Mouse (Mus musculus) hindbrain, embryonic 12.5 days (tissue): Measurements from ENCODE around the gene Klrc1. TPM values are rescaled to one million over a fixed set of nuclear protein-coding genes. Genes with fewer than 3 reads are reported as not detected.
"Not testable (repeated sequence)": the region's sequence is repeated elsewhere in the genome, so short reads cannot be mapped to it uniquely, and the experiment has no call there.

Experiments used
- ATAC-seq: fragments of 200-750 bp; cut with Nextera tagmentation; 2 replicates; pipeline ENCODE4 v1.8.0; 2017; ENCODE audit warnings: moderate TSS enrichment; ENCODE audit not compliant: low FRiP score
- H3K27ac ChIP-seq: fragments of 300-500 bp; sonication (generic); 2 replicates; pipeline ENCODE4 v1.5.1; 2016; ENCODE audit warnings: mild to moderate bottlenecking
- H3K27me3 ChIP-seq: fragments of 300-500 bp; sonication (generic); 2 replicates; pipeline ENCODE4 v1.6.1; 2016; ENCODE audit warnings: mild to moderate bottlenecking
- H3K36me3 ChIP-seq: fragments of 300-500 bp; sonication (generic); 2 replicates; pipeline ENCODE4 v1.6.1; 2016; ENCODE audit warnings: mild to moderate bottlenecking
- H3K4me1 ChIP-seq: fragments of 300-500 bp; sonication (generic); 2 replicates; pipeline ENCODE4 v1.6.1; 2016
- H3K4me2 ChIP-seq: fragments of 300-500 bp; sonication (generic); replicated peaks from 2 replicates; pipeline ENCODE4 v1.6.1; 2016; ENCODE audit warnings: mild to moderate bottlenecking
- H3K4me3 ChIP-seq: fragments of 300-500 bp; sonication (generic); 2 replicates; pipeline ENCODE4 v1.5.1; 2016; ENCODE audit warnings: mild to moderate bottlenecking
- H3K9ac ChIP-seq: fragments of 300-500 bp; sonication (generic); 2 replicates; pipeline ENCODE4 v1.6.1; 2016; ENCODE audit warnings: mild to moderate bottlenecking, moderate library complexity
- H3K9me3 ChIP-seq: fragments of 300-500 bp; sonication (generic); replicated peaks from 2 replicates; pipeline ENCODE4 v1.6.1; 2016; ENCODE audit warnings: mild to moderate bottlenecking
- WGBS: fragments of 180-500 bp; shearing (Covaris S2); methylation state at CpG from one replicate; pipeline ENCODE4 v1.1.7; 2016; 5-methylcytosine and 5-hydroxymethylcytosine counted together
- polyA plus RNA-seq: library from polyadenylated mRNA; unstranded; fragments of >200 nt; fragmentation: Nextera tagmentation; extraction: Ambion mirVana; gene quantifications from 2 replicates; pipeline ENCODE4 v1.2.1, GENCODE M21; 2016

Gene Klrc1
- not detected in 2 replicates for polyA plus RNA-seq

GRCm38 (mm10) chr6:129678873-129679272, at the start of gene Klrc1:
Klrc1 (minus strand) TSS chr6:129678973.
- Histone ChIP-seq H3K4me1 (no peaks in the 10 kb centered on the region), H3K9me3 (no peaks in the 10 kb centered on the region; the same call in 1 of the 2 replicates), H3K9ac (no peak within 1 kb of the TSS), H3K4me3 (no peak within 1 kb of the TSS), H3K27ac (no peak within 1 kb of the TSS), H3K36me3 (no peaks in the 10 kb centered on the region), H3K27me3 (no peaks in the 10 kb centered on the region), H3K4me2 (no peak within 1 kb of the TSS)
- no peak for ATAC-seq
- WGBS: 79% methylated on average over 3 of the region's 3 CpGs

GRCm38 (mm10) chr6:129727237-129727636, 48.5 kb upstream of the Klrc1 start:
- Histone ChIP-seq H3K4me2 (no peak overlapping the region), H3K4me1 (no peaks in the 10 kb centered on the region), H3K9ac (no peak overlapping the region), H3K27ac (no peak overlapping the region), H3K36me3 (no peaks in the 10 kb centered on the region), H3K9me3 (no peaks in the 10 kb centered on the region), H3K27me3 (no peaks in the 10 kb centered on the region), H3K4me3 (no peak overlapping the region)
- 90% methylated on average over 1 of the region's 1 CpGs for WGBS
- no peak for ATAC-seq

- Histone ChIP-seq H3K36me3 (no peaks in the 10 kb centered on the region), H3K9me3 (no peaks in the 10 kb centered on the region), H3K27ac (no peak overlapping the region), H3K27me3 (no peaks in the 10 kb centered on the region), H3K4me2 (no peak overlapping the region), H3K4me1 (no peaks in the 10 kb centered on the region), H3K9ac (no peak overlapping the region), H3K4me3 (no peak overlapping the region)
- WGBS: 58% methylated on average over 1 of the region's 1 CpGs
- ATAC-seq: no peak
Measured at GRCm38 (mm10) chr6:129721390-129721789, 42.6 kb upstream of the Klrc1 start.

- Histone ChIP-seq H3K9ac (no peak overlapping the region), H3K27ac (no peak overlapping the region), H3K36me3 (no peaks in the 10 kb centered on the region), H3K27me3 (no peaks in the 10 kb centered on the region), H3K4me3 (no peak overlapping the region), H3K4me1 (no peaks in the 10 kb centered on the region), H3K4me2 (no peak overlapping the region), H3K9me3 (no peaks in the 10 kb centered on the region)
- ATAC-seq: no peak
- WGBS: 12% methylated on average over 3 of the region's 3 CpGs
Measured at GRCm38 (mm10) chr6:129720487-129720886, 41.7 kb upstream of the Klrc1 start.

GRCm38 (mm10) chr6:129717032-129717431, 38.3 kb upstream of the Klrc1 start, which contains the start of gene Klri1:
Klri1 (minus strand) TSS chr6:129717132.
- ATAC-seq: no peak
- no peak within 1 kb of the TSS for H3K4me3 ChIP-seq
- H3K4me1 ChIP-seq: no peaks in the 10 kb centered on the region
- no peak within 1 kb of the TSS for H3K27ac ChIP-seq
- H3K9me3 ChIP-seq: no peaks in the 10 kb centered on the region
- 94% methylated on average over 4 of the region's 4 CpGs for WGBS
- no peaks in the 10 kb centered on the region for H3K36me3 ChIP-seq
- no peaks in the 10 kb centered on the region for H3K27me3 ChIP-seq
- no peak within 1 kb of the TSS for H3K9ac ChIP-seq
- no peak within 1 kb of the TSS for H3K4me2 ChIP-seq

GRCm38 (mm10) chr6:129713566-129713965, 34.8 kb upstream of the Klrc1 start:
- H3K4me3 ChIP-seq: no peak overlapping the region
- no peak overlapping the region for H3K4me2 ChIP-seq
- no peaks in the 10 kb centered on the region for H3K27me3 ChIP-seq
- no peaks in the 10 kb centered on the region for H3K4me1 ChIP-seq
- H3K27ac ChIP-seq: no peak overlapping the region
- no peak for ATAC-seq
- H3K9ac ChIP-seq: no peak overlapping the region
- H3K9me3 ChIP-seq: no peaks in the 10 kb centered on the region
- H3K36me3 ChIP-seq: no peaks in the 10 kb centered on the region
- 59% methylated on average over 1 of the region's 1 CpGs for WGBS

GRCm38 (mm10) chr6:129691436-129691835, 12.7 kb upstream of the Klrc1 start:
- WGBS: 88% methylated on average over 10 of the region's 10 CpGs
- H3K27ac ChIP-seq, H3K4me2 ChIP-seq, H3K9me3 ChIP-seq, H3K4me1 ChIP-seq, H3K9ac ChIP-seq, H3K36me3 ChIP-seq, H3K27me3 ChIP-seq, H3K4me3 ChIP-seq, ATAC-seq: not testable (repeated sequence)

- H3K9me3 ChIP-seq: no peaks in the 10 kb centered on the region; the same call in 1 of the 2 replicates
- no peak overlapping the region for H3K27ac ChIP-seq
- H3K27me3 ChIP-seq: no peaks in the 10 kb centered on the region
- no peaks in the 10 kb centered on the region for H3K36me3 ChIP-seq
- H3K4me1 ChIP-seq: no peaks in the 10 kb centered on the region
- 85% methylated on average over 1 of the region's 1 CpGs for WGBS
- no peak overlapping the region for H3K9ac ChIP-seq
- no peak overlapping the region for H3K4me3 ChIP-seq
- no peak for ATAC-seq
- H3K4me2 ChIP-seq: no peak overlapping the region
Measured at GRCm38 (mm10) chr6:129680379-129680778, 1.6 kb upstream of the Klrc1 start.

- H3K4me1 ChIP-seq, H3K36me3 ChIP-seq, ATAC-seq, H3K4me2 ChIP-seq, H3K9ac ChIP-seq, H3K27ac ChIP-seq, H3K9me3 ChIP-seq, H3K4me3 ChIP-seq, H3K27me3 ChIP-seq: not testable (repeated sequence)
- WGBS: no CpG with 5 or more reads among the region's 3 CpGs
Measured at GRCm38 (mm10) chr6:129661301-129661700, 17.5 kb downstream of the Klrc1 start.

- not testable (repeated sequence) for H3K27ac ChIP-seq, H3K4me3 ChIP-seq, H3K36me3 ChIP-seq, H3K4me2 ChIP-seq, H3K4me1 ChIP-seq, H3K27me3 ChIP-seq, H3K9me3 ChIP-seq, ATAC-seq, H3K9ac ChIP-seq
- 77% methylated on average over 4 of the region's 4 CpGs for WGBS
Measured at GRCm38 (mm10) chr6:129660589-129660988, 18.2 kb downstream of the Klrc1 start, which contains the start of gene Klrc2. Klrc2 (minus strand) TSS chr6:129660689.

GRCm38 (mm10) chr6:129644054-129644453, 34.7 kb downstream of the Klrc1 start:
- H3K4me1 ChIP-seq, H3K27me3 ChIP-seq, H3K36me3 ChIP-seq, H3K27ac ChIP-seq, ATAC-seq, H3K9ac ChIP-seq, H3K9me3 ChIP-seq, H3K4me3 ChIP-seq, H3K4me2 ChIP-seq: not testable (repeated sequence)
- WGBS: 83% methylated on average over 1 of the region's 3 CpGs

GRCm38 (mm10) chr6:129643237-129643636, 35.5 kb downstream of the Klrc1 start, which contains the start of gene Klrc3:
Klrc3 (minus strand) TSS chr6:129643337.
- H3K9ac ChIP-seq, H3K4me2 ChIP-seq, H3K4me3 ChIP-seq, H3K27me3 ChIP-seq, H3K27ac ChIP-seq, H3K4me1 ChIP-seq, H3K9me3 ChIP-seq, H3K36me3 ChIP-seq, ATAC-seq: not testable (repeated sequence)
- 85% methylated on average over 3 of the region's 3 CpGs for WGBS

- not testable (repeated sequence) for ATAC-seq, H3K9me3 ChIP-seq, H3K4me3 ChIP-seq, H3K27ac ChIP-seq, H3K4me2 ChIP-seq, H3K36me3 ChIP-seq, H3K27me3 ChIP-seq, H3K4me1 ChIP-seq, H3K9ac ChIP-seq
- 84% methylated on average over 2 of the region's 2 CpGs for WGBS
Measured at GRCm38 (mm10) chr6:129631046-129631445, 47.7 kb downstream of the Klrc1 start.
